Mouse (Mus musculus) heart, adult 2 months (tissue): ENCODE measurements around the gene Naalad2.

Experiments
- EP300 ChIP-seq: fragments of 200-500 bp; IDR thresholded peaks from 2 replicates; pipeline ENCODE4 v1.6.1; 2011; ENCODE audit warnings: low read depth, low read length, control low read depth; ENCODE audit not compliant: insufficient read depth
- POLR2A ChIP-seq: fragments of 200-500 bp; IDR thresholded peaks from 2 replicates; pipeline ENCODE4 v1.6.1; 2011; ENCODE audit warnings: mild to moderate bottlenecking, low read depth, low read length, control low read depth; ENCODE audit not compliant: insufficient read depth

GRCm38 (mm10) chr9:18431687-18432086 lies 28.9 kb upstream of the Naalad2 start:
- TF ChIP-seq POLR2A (no peak), EP300 (no peak)
